Mouse (Mus musculus): ENCODE data around the gene Olfr560. TPM values are rescaled to one million over a fixed set of nuclear protein-coding genes. Genes with fewer than 3 reads are reported as not detected.

Gene Olfr560
- not detected in 2 replicates for polyA plus RNA-seq (2015; fragmentation: Nextera tagmentation; extraction: Ambion mirVana)

- no peak within 1 kb of the TSS for H3K4me2 ChIP-seq (replicated peaks)
- H3K4me3 ChIP-seq (replicated peaks): no peak within 1 kb of the TSS
- H3K27me3 ChIP-seq (replicated peaks): no peaks in the 10 kb centered on the region
- H3K9me3 ChIP-seq: no peaks in the 10 kb centered on the region
- 65% methylated on average over 4 of the region's 4 CpGs for WGBS
- ATAC-seq: no peak
- no peaks in the 10 kb centered on the region for H3K4me1 ChIP-seq (replicated peaks)
- no peak within 1 kb of the TSS for H3K9ac ChIP-seq
- H3K36me3 ChIP-seq: no peaks in the 10 kb centered on the region
- H3K27ac ChIP-seq: no peak within 1 kb of the TSS
Observed at GRCm38 (mm10) chr7:102759266-102759665, at the start of gene Olfr560, which contains the start of gene Olfr78. Gene Olfr560 (minus strand): TSS chr7:102759366. Gene Olfr78 (minus strand): TSS chr7:102759471.

DNA sequence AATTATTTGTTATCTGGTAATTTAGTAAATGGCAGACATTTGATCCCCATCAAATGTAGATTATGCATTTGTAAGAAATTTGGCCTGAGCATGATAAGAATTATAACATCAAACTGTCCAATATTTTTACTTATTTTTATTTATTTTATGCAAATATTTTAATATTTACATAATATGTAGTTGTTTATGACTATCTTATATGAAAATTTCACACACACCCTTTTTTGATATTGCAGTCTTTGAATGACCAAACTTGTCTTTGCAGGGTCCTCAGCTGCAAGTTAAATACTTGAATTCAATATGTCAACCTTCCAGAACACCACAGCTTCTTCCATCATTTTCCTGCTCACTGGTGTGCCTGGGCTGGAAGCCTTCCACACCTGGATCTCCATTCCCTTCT lies 44.0 kb upstream of the Olfr560 start, which contains the start of gene Olfr564:
TSS of gene Olfr564 (plus strand) at position 301 of the 400 bp plus-strand sequence.
- no peak within 1 kb of the TSS for H3K9ac ChIP-seq
- no peaks in the 10 kb centered on the region for H3K4me1 ChIP-seq (replicated peaks)
- no peaks in the 10 kb centered on the region for H3K27me3 ChIP-seq (replicated peaks)
- no peak within 1 kb of the TSS for H3K4me3 ChIP-seq (replicated peaks)
- ATAC-seq: no peak
- no peak within 1 kb of the TSS for H3K27ac ChIP-seq
- H3K36me3 ChIP-seq: no peaks in the 10 kb centered on the region
- H3K4me2 ChIP-seq (replicated peaks): no peak within 1 kb of the TSS
- H3K9me3 ChIP-seq: no peaks in the 10 kb centered on the region

- Histone ChIP-seq H3K9ac (no peak within 1 kb of the TSS), H3K4me1 (replicated peaks) (no peaks in the 10 kb centered on the region), H3K4me3 (replicated peaks) (no peak within 1 kb of the TSS), H3K36me3 (no peaks in the 10 kb centered on the region), H3K27ac (no peak within 1 kb of the TSS), H3K4me2 (replicated peaks) (no peak within 1 kb of the TSS), H3K9me3 (no peaks in the 10 kb centered on the region), H3K27me3 (replicated peaks) (no peaks in the 10 kb centered on the region)
- no peak for ATAC-seq
- 72% methylated on average over 2 of the region's 2 CpGs for WGBS
Observed at GRCm38 (mm10) chr7:102770921-102771320, 11.8 kb upstream of the Olfr560 start, which contains the start of gene Olfr561. Gene Olfr561 (plus strand): TSS chr7:102771221.

GRCm38 (mm10) chr7:102752086-102752485 lies 7.1 kb downstream of the Olfr560 start:
- H3K9ac ChIP-seq: no peak overlapping the region
- no peak overlapping the region for H3K27ac ChIP-seq
- no peak overlapping the region for H3K4me2 ChIP-seq (replicated peaks)
- no peaks in the 10 kb centered on the region for H3K27me3 ChIP-seq (replicated peaks)
- ATAC-seq: no peak
- H3K36me3 ChIP-seq: no peaks in the 10 kb centered on the region
- 8% methylated on average over 1 of the region's 1 CpGs for WGBS
- no peaks in the 10 kb centered on the region for H3K4me1 ChIP-seq (replicated peaks)
- no peaks in the 10 kb centered on the region for H3K9me3 ChIP-seq
- H3K4me3 ChIP-seq (replicated peaks): no peak overlapping the region

GRCm38 (mm10) chr7:102737705-102738104 lies 21.5 kb downstream of the Olfr560 start:
- Histone ChIP-seq H3K4me1 (replicated peaks) (no peaks in the 10 kb centered on the region), H3K27ac (no peak overlapping the region), H3K4me3 (replicated peaks) (no peak overlapping the region), H3K9ac (no peak overlapping the region), H3K27me3 (replicated peaks) (no peaks in the 10 kb centered on the region), H3K4me2 (replicated peaks) (no peak overlapping the region), H3K36me3 (no peaks in the 10 kb centered on the region), H3K9me3 (no peaks in the 10 kb centered on the region)
- ATAC-seq: no peak
- WGBS: 26% methylated on average over 2 of the region's 2 CpGs

DNA sequence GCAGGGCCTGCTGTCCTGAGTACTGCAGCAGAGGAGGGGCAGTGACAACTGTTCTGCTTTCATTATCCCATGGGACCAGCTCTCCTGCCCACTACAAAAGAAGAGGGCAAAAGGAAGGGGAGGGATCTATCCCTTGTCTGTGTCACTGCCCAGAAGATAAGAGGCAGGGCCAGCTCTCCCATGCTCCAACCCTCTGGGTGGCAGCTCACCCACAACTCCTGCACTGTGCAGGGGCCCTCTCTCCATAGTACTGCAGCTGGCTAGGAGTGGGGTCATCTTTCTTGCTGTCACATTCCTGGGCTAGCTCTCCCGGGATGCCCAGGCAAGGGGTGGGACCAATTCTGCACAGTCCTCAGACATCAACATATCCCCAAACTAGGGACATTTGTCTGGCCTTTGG lies 25.4 kb downstream of the Olfr560 start:
- H3K27ac ChIP-seq: no peak overlapping the region
- H3K36me3 ChIP-seq: no peaks in the 10 kb centered on the region
- ATAC-seq: no peak
- no peak overlapping the region for H3K4me2 ChIP-seq (replicated peaks)
- WGBS: 16% methylated on average over 1 of the region's 1 CpGs
- no peaks in the 10 kb centered on the region for H3K4me1 ChIP-seq (replicated peaks)
- no peak overlapping the region for H3K9ac ChIP-seq
- H3K4me3 ChIP-seq (replicated peaks): no peak overlapping the region
- no peaks in the 10 kb centered on the region for H3K27me3 ChIP-seq (replicated peaks)
- no peaks in the 10 kb centered on the region for H3K9me3 ChIP-seq

DNA sequence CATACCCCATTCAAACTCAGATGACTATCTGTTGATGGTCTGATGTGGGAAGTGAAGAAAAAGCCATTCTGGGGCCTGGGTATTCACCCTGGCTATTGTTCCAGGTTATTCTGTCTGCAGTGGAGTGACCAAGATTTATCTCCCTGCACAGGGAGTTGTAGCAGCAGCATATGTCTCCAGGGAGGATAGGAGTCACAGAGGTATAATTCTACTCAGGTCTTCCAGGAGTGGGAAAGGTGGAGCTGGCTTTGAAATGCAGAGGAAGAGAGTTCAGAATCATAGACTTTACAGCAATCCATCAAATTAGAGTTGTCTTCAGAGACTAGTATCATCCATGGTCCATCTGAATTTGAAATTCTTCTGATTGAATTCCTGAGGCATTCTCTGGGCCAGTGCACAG lies 31.8 kb downstream of the Olfr560 start, which contains the start of gene Olfr559:
TSS of gene Olfr559 (minus strand) at position 101 of the 400 bp plus-strand sequence.
- ATAC-seq: no peak
- Histone ChIP-seq H3K4me1 (replicated peaks) (no peaks in the 10 kb centered on the region), H3K27ac (no peak within 1 kb of the TSS), H3K4me3 (replicated peaks) (no peak within 1 kb of the TSS), H3K36me3 (no peaks in the 10 kb centered on the region), H3K4me2 (replicated peaks) (no peak within 1 kb of the TSS), H3K27me3 (replicated peaks) (no peaks in the 10 kb centered on the region), H3K9me3 (no peaks in the 10 kb centered on the region), H3K9ac (no peak within 1 kb of the TSS)

DNA sequence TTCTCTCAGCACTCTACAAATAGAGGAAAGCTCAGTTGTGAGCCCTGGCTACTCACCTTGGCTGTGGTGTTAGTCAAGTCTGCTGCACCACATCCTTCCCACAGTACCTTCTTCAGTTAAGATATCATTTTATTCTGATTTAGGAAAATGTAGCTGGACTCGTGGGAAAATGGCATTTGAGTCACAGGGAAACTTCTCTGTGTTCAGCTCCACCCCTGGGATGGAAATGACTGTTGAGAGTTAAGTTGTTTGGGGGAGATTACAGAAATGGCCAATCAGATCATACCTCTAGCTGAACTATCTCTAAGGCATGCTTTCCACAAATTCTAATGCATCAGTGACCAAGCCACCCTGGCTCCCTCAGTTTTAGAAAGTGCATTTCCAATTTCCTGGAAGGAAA lies 40.2 kb downstream of the Olfr560 start, which contains the start of gene Olfr33:
TSS of gene Olfr33 (minus strand) at position 101 of the 400 bp plus-strand sequence.
- H3K9me3 ChIP-seq: no peaks in the 10 kb centered on the region
- no peak for ATAC-seq

DNA sequence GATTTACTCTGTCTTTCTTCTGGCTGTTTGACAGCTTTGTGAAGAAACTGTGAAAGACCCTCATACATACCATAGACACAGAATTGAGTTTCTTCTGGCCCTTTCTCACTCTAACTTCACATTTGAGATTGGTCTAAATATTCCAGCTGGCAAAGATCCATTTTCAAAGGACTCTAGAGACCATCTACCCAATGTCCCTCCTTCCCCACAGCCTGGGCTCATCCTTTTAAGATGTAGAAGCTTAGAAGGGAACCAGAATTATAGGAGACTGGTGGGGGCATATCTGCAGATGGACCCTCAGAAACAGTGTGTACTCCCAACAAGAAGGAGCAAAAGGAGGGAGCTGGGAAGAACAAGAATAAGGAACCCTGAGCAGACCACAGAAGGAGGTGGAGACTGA lies 57.3 kb downstream of the Olfr560 start, which contains the start of gene Olfr558:
TSS of gene Olfr558 (plus strand) at position 301 of the 400 bp plus-strand sequence.
- no peak for ATAC-seq
- H3K4me2 ChIP-seq (replicated peaks): no peak within 1 kb of the TSS
- H3K9ac ChIP-seq: no peak within 1 kb of the TSS
- no peak within 1 kb of the TSS for H3K4me3 ChIP-seq (replicated peaks)
- H3K36me3 ChIP-seq: no peaks in the 10 kb centered on the region
- H3K27me3 ChIP-seq (replicated peaks): no peaks in the 10 kb centered on the region
- no peaks in the 10 kb centered on the region for H3K9me3 ChIP-seq
- no peak within 1 kb of the TSS for H3K27ac ChIP-seq
- H3K4me1 ChIP-seq (replicated peaks): no peaks in the 10 kb centered on the region

More for the DNA sequence above, 40.2 kb downstream of the Olfr560 start, which contains the start of gene Olfr33:
- 41% methylated on average over 1 of the region's 1 CpGs for WGBS
- no peak within 1 kb of the TSS for H3K27ac ChIP-seq
- no peaks in the 10 kb centered on the region for H3K36me3 ChIP-seq
- no peak within 1 kb of the TSS for H3K9ac ChIP-seq
- no peaks in the 10 kb centered on the region for H3K27me3 ChIP-seq (replicated peaks)
- no peaks in the 10 kb centered on the region for H3K4me1 ChIP-seq (replicated peaks)
- no peak within 1 kb of the TSS for H3K4me2 ChIP-seq (replicated peaks)
- no peak within 1 kb of the TSS for H3K4me3 ChIP-seq (replicated peaks)

Other genes starting within 250 kb of the Olfr560 start
- gene Olfr547, start 224.6 kb downstream of the Olfr560 start, polyA plus RNA-seq (2015; fragmentation: Nextera tagmentation; extraction: Ambion mirVana): not detected in 2 replicates
- gene Olfr548-ps1, start 218.5 kb downstream of the Olfr560 start, polyA plus RNA-seq (2015; fragmentation: Nextera tagmentation; extraction: Ambion mirVana): not detected in 2 replicates
- not detected in 2 replicates for gene Olfr549, start 209.5 kb downstream of the Olfr560 start, polyA plus RNA-seq (2015; fragmentation: Nextera tagmentation; extraction: Ambion mirVana)
- 0.56 and 1.2 TPM in 2 replicates for gene Trim21, start 193.9 kb downstream of the Olfr560 start, polyA plus RNA-seq (2015; fragmentation: Nextera tagmentation; extraction: Ambion mirVana)
- not detected in 2 replicates for gene Olfr550, start 187.9 kb downstream of the Olfr560 start, polyA plus RNA-seq (2015; fragmentation: Nextera tagmentation; extraction: Ambion mirVana)
- gene Olfr551, start 167.5 kb downstream of the Olfr560 start, polyA plus RNA-seq (2015; fragmentation: Nextera tagmentation; extraction: Ambion mirVana): not detected in 2 replicates
- not detected in 2 replicates for gene Olfr552, start 161.6 kb downstream of the Olfr560 start, polyA plus RNA-seq (2015; fragmentation: Nextera tagmentation; extraction: Ambion mirVana)
- gene Olfr553, start 141.1 kb downstream of the Olfr560 start, polyA plus RNA-seq (2015; fragmentation: Nextera tagmentation; extraction: Ambion mirVana): not detected in 2 replicates
- not detected in 2 replicates for gene Olfr554, start 120.9 kb downstream of the Olfr560 start, polyA plus RNA-seq (2015; fragmentation: Nextera tagmentation; extraction: Ambion mirVana)
- gene Olfr555, start 100.5 kb downstream of the Olfr560 start, polyA plus RNA-seq (2015; fragmentation: Nextera tagmentation; extraction: Ambion mirVana): not detected in 2 replicates
- not detected in 2 replicates for gene Olfr556, start 94.5 kb downstream of the Olfr560 start, polyA plus RNA-seq (2015; fragmentation: Nextera tagmentation; extraction: Ambion mirVana)
- gene Trim68, start 72.0 kb downstream of the Olfr560 start, polyA plus RNA-seq (2015; fragmentation: Nextera tagmentation; extraction: Ambion mirVana): 11.0 and 11.6 TPM in 2 replicates
- gene Olfr557, start 63.5 kb downstream of the Olfr560 start, polyA plus RNA-seq (2015; fragmentation: Nextera tagmentation; extraction: Ambion mirVana): not detected in 2 replicates
- gene Olfr558, start 57.2 kb downstream of the Olfr560 start, polyA plus RNA-seq (2015; fragmentation: Nextera tagmentation; extraction: Ambion mirVana): 0.20 and 0.28 TPM in 2 replicates
- gene Olfr33, start 40.3 kb downstream of the Olfr560 start, polyA plus RNA-seq (2015; fragmentation: Nextera tagmentation; extraction: Ambion mirVana): not detected in 2 replicates
- not detected in 2 replicates for gene Olfr559, start 31.9 kb downstream of the Olfr560 start, polyA plus RNA-seq (2015; fragmentation: Nextera tagmentation; extraction: Ambion mirVana)
- gene Olfr78, start 105 bp upstream of the Olfr560 start, polyA plus RNA-seq (2015; fragmentation: Nextera tagmentation; extraction: Ambion mirVana): 0.40 and 0.55 TPM in 2 replicates
- not detected in 2 replicates for gene Olfr561, start 11.9 kb upstream of the Olfr560 start, polyA plus RNA-seq (2015; fragmentation: Nextera tagmentation; extraction: Ambion mirVana)
- not detected in 2 replicates for gene Olfr564, start 44.1 kb upstream of the Olfr560 start, polyA plus RNA-seq (2015; fragmentation: Nextera tagmentation; extraction: Ambion mirVana)
- gene Olfr566, start 99.4 kb upstream of the Olfr560 start, polyA plus RNA-seq (2015; fragmentation: Nextera tagmentation; extraction: Ambion mirVana): not detected in 2 replicates
- gene Olfr568, start 117.8 kb upstream of the Olfr560 start, polyA plus RNA-seq (2015; fragmentation: Nextera tagmentation; extraction: Ambion mirVana): not detected in 2 replicates
- not detected in 2 replicates for gene Olfr569, start 131.5 kb upstream of the Olfr560 start, polyA plus RNA-seq (2015; fragmentation: Nextera tagmentation; extraction: Ambion mirVana)
- gene Olfr570, start 135.2 kb upstream of the Olfr560 start, polyA plus RNA-seq (2015; fragmentation: Nextera tagmentation; extraction: Ambion mirVana): not detected in 2 replicates
- not detected in 2 replicates for gene Olfr571, start 158.2 kb upstream of the Olfr560 start, polyA plus RNA-seq (2015; fragmentation: Nextera tagmentation; extraction: Ambion mirVana)
- not detected in 2 replicates for gene Olfr572, start 165.0 kb upstream of the Olfr560 start, polyA plus RNA-seq (2015; fragmentation: Nextera tagmentation; extraction: Ambion mirVana)
- gene Olfr573-ps1, start 183.2 kb upstream of the Olfr560 start, polyA plus RNA-seq (2015; fragmentation: Nextera tagmentation; extraction: Ambion mirVana): not detected in 2 replicates
- not detected in 2 replicates for gene Olfr574, start 189.1 kb upstream of the Olfr560 start, polyA plus RNA-seq (2015; fragmentation: Nextera tagmentation; extraction: Ambion mirVana)
- not detected in 2 replicates for gene Olfr575, start 199.4 kb upstream of the Olfr560 start, polyA plus RNA-seq (2015; fragmentation: Nextera tagmentation; extraction: Ambion mirVana)
- not detected in 2 replicates for gene Olfr576, start 203.3 kb upstream of the Olfr560 start, polyA plus RNA-seq (2015; fragmentation: Nextera tagmentation; extraction: Ambion mirVana)
- not detected in 2 replicates for gene Olfr577, start 216.6 kb upstream of the Olfr560 start, polyA plus RNA-seq (2015; fragmentation: Nextera tagmentation; extraction: Ambion mirVana)
- not detected in 2 replicates for gene Olfr578, start 230.0 kb upstream of the Olfr560 start, polyA plus RNA-seq (2015; fragmentation: Nextera tagmentation; extraction: Ambion mirVana)